Mouse (Mus musculus): Measurements from ENCODE around the gene Ttyh2.

- TF ChIP-seq CTCF (IDR thresholded peaks at IDR 0.05; ENCODE audit: low read depth) = no peak
- TF ChIP-seq EP300 (IDR thresholded peaks at IDR 0.05; ENCODE audit: low read depth) = no peak
Observed at GRCm38 (mm10) chr11:114711861-114712260, 36.6 kb downstream of the Ttyh2 start.

All from liver, postnatal 0 days (tissue).